Mouse (Mus musculus): Measurements from ENCODE around the gene Klhl29. TPM values are rescaled to one million over a fixed set of nuclear protein-coding genes. Genes with fewer than 3 reads are reported as not detected.

Klhl29 gene
- total RNA-seq, 2 experiments from 2014 or later, result 0.49 to 0.55 TPM

DNA sequence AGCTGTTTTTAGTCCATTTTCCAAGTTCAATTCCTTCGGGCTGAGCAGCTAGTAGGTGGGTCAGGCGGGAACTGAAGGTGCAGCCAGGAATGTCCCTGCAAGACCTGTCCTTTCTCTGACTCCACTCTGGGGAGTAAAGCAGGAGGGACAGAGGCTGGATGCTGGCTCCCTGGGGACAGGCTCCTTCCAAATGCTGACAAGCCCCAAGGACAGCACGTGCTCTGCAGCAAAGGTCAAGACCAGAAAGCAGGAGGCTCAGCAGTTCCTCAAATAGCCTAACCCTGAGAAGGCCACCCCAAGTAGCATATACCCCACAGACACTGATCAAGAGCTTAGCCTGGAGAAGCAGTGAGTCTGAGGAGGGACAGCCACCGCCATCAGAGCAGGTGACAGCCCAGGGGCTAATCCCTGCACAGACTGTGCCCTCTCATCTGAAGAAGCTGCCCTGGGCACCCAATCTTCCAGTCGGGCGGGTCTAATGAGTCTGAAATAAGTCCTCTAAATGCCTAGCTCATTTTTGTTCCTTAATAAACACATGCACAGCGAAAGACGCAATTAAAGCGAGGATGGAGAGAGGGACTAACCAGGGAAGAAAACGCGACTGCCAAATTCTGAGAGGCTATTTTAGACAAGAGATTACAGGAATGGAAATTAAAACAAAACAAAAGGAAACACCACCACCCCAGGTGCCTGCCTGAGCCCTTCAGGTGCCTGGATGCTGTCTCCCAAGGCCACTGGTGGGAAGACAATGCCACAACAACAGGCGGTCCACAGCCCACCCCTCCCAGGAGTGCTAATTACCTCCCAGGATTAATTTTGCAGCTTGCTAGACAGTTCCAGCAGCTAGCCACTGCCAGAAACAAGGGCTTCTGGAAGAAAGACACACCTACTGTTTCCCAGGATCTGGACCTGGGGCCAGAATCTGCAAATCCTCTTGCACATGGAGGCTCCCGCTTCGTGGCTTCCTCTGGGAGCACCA, 148.5 kb downstream of the Klhl29 start:
- intact Hi-C loops (cut with DNase I), result no loop called here
- no peak for DNase-seq

GRCm38 (mm10) chr12:5223595-5223994, 151.9 kb downstream of the Klhl29 start:
- intact Hi-C loops (cut with DNase I), result no loop called here
- no peak for DNase-seq

DNA sequence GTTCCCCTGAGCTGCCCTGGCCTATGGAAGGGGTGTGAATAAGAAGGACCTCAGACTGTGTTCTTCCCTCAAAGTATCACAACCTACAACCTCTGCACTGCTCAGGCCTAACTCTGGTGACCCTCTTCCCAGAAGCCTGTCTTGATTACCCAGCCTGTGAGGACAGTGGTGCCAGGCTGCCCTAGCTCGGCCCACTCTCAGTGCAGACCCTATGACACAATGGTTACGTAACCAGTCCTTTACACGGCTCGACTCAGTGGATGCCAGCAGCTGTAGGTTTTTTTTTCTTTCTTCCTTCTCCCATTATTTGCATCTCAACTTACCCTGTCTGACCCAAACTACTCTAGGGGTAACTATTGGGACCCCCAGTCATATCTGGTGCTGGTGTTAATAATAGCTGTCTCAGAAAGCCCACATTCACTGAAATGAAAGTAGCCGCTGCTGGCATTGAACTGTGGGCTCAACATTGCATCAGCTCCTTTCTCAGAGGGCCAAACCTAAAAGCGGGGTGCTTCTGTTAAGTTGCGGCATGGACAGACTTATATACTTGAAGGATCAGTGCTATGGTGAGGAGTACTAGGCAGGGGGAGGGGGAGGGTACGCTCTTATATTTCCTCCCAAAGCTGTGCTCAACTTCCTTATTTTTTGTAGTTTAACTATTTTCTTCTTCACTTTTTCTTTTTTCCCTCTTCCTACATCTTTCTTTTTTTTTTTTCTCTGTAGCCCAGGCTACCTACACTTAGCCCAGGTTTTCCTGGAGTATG, 152.9 kb downstream of the Klhl29 start:
- no peak for DNase-seq
- intact Hi-C loops (cut with DNase I), result no loop called here

GRCm38 (mm10) chr12:5219913-5220575, 155.4 kb downstream of the Klhl29 start:
- intact Hi-C loops (cut with DNase I), result no loop called here
- DNase-seq, result peak in 1 of 2 experiments; percentile 26

DNA sequence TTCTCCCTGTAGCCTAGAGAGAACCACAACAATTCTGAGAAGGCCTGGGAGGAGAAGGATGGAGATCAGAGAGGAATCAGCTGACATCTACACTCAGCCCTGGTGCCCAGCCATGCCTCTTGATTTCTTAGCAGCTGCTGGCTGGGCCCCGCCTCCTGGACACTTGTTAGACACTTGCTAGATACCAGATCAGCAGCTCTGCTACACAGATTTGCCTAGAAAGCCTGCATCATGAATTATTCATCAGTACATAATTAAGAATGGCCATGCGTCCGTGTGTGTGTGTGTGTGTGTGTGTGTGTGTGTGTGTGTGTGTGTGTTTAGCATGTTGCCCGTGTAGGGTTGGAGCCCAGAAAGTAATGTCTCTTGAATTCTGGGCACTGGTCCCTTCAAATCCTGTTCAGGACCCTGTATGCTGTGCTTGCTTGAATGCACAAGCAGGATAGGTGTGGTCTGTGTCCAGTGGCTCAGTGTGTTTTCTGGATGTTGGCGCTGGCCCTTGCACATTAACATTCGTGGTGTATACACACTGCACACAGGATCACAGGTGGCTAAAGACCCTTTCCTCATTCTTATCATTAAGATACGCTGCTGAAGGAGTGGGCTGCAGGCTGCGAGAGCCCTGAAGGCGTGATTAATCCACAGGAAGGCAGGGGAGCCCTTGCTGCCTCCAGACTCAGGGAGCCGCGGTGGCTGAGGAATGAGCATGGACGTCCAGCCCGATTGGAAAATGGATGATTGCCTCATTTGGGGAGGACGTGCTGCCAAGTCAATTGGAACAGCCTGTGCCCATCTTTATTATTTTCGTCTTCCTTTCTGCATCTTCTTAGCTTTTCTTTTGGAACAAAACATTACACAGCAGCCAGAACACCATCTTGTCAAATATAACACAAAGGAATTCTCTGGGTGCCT, 159.4 kb downstream of the Klhl29 start:
- no peak for DNase-seq
- intact Hi-C loops (cut with DNase I), result no loop called here

DNA sequence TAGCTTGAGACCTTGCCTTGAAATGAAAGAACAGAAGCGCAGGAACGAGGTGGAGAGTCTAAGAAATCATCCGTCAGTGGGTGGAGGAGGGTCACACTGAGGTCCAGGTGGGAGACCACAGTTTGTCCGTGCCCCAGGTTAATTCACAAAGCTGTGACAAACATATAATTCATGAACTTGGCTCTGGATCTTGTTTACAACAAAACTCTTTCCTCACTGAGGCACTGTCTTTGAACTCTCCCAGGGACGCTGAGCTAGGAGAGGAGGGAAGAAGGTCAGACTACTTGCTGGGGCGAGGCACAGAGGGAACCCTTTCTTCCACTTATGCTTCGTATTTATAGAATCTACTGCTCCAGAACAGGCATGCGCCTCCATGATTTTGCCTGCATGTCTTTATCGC, 161.2 kb downstream of the Klhl29 start:
- DNase-seq, result no peak
- intact Hi-C loops (cut with DNase I), result no loop called here

GRCm38 (mm10) chr12:5213339-5214104, 162.0 kb downstream of the Klhl29 start:
- intact Hi-C loops (cut with DNase I), result no loop called here
- DNase-seq, result peak; percentile 37 to 73

- no peak for DNase-seq
- intact Hi-C loops (cut with DNase I), result no loop called here
Observed at GRCm38 (mm10) chr12:5211884-5212283, 163.6 kb downstream of the Klhl29 start.

- intact Hi-C loops (cut with DNase I), result no loop called here
- DNase-seq, result no peak
Observed at GRCm38 (mm10) chr12:5210786-5211185, 164.7 kb downstream of the Klhl29 start.

DNA sequence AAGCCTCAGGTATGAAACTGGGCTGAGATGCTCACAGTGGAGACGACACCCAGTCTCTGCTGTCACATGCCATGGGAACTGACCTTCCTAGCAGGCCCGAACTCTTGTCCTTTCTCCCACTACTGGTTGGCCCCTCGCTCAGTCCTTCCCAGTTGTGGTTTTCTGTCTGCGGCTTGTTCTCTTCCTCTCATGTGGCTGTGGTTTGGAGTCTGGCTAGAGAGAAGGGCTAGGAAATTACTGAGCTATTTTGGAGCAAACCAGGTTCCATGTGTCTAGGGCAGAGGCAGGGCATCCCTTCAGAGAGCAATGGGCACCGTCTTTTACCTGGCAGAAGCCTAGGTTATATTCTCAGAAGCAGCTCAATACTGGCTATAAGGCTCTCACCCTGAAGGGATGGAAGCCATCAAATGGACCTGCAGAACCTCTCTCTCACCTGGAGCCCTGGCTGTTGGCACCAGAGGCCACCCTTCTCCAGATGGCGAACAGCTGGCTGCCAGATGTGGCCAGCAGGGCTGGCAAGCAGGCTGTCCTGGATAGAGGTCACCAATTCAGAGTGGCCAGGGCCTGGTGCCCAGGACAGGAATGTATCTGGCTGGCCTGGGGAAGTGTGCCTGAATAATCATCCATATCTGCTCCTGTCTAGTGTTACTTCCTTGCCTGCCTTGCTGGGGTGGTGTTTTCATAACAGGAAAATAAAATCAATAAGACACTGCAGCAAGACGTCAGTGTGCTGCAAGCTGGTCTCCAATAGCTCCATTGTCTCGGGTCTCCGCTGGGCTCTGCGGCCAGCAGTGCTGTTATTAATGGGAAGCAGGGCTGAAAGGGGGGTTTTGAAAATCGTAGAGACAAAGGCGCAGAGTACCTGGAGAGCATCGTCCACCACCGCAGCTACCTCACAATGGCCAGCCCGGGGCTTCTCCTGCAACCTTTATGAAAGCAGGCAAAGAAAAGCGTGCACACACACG, 167.3 kb downstream of the Klhl29 start:
- peak in 1 of 2 experiments; percentile 46 for DNase-seq
- intact Hi-C loops (cut with DNase I), result no loop called here

GRCm38 (mm10) chr12:5207172-5207571, 168.3 kb downstream of the Klhl29 start:
- intact Hi-C loops (cut with DNase I), result no loop called here
- no peak for DNase-seq

- no peak for DNase-seq
- intact Hi-C loops (cut with DNase I), result no loop called here
Observed at GRCm38 (mm10) chr12:5204071-5204840, 171.2 kb downstream of the Klhl29 start.

DNA sequence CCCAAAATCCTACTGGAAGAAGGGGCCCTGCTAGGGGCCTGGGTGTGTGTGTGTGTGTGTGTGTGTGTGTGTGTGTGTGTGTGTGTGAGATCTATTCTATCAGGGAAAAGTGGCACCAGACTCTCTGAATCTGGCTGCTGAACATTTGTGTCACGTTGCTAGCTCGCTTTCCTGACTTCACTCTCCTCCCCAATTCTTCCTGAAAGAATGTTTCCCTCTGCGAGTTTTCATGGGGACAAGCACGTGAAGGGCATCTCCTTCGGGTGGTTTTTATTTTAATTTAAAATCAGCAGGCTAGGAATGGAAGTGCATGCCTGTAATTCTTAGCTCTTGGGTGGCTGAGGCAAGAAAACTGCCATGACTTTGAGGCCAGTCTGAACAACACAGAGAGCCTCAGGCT, 172.1 kb downstream of the Klhl29 start:
- DNase-seq, result no peak
- intact Hi-C loops (cut with DNase I), result no loop called here

DNA sequence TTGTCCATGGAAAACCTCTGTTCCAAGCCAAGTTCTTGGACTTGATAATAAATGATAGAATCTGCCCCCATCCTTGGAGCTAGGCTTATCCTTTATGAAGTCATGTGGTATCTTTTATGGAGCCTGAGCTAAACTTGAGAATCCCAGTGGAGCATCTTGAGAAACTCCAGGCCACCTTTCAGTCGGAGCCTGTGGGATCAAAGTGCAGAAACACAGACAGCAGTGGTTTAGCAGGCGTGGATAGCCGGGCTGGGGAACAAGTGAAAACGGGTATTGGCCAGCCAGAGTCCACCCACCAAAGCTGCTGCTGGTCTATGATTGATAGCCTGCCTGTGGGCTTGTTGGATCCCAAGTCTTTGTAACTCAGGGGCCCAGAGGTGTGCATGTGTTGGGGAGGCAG, 177.2 kb downstream of the Klhl29 start:
- intact Hi-C loops (cut with DNase I), result no loop called here

DNA sequence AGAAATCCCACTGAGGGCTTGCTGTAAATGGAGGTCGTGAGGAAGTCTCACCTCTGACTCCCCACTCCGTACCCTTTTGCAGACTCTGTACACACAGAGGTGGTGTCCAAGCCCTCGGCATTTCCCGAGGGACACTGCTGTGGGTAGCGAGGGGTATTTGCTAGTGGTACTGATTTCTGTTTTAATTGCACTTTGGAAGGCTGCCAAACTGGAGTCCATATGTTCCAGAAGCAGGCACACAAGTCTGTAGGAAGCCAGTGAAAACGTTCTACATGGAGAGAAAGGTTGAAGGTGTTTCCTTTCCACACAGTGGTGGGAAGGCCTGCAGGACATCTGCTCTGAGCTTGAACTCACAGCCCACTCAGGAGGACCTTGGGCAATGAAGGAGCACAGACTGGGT, 181.3 kb downstream of the Klhl29 start:
- intact Hi-C loops (cut with DNase I), result no loop called here
- DNase-seq, result no peak

More for the DNA sequence above, 177.2 kb downstream of the Klhl29 start:
- no peak for DNase-seq

DNA sequence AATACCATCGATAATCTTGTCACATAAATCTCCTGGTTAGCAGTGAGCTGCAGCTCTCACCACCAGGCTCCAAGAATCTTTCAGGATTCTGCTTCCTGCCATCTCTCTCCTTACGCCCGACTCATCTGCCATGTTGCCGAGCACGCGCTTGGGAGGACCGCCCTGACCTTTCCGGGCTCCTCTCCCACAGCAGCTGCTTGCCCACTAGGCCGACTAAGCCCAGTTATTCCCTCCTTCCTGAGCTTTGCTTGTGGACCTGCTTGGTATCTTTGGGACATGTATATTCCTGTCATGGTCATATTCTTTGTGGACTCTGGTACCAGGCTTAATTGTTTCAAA, 183.1 kb downstream of the Klhl29 start:
- DNase-seq, result no peak
- intact Hi-C loops (cut with DNase I), result no loop called here

DNA sequence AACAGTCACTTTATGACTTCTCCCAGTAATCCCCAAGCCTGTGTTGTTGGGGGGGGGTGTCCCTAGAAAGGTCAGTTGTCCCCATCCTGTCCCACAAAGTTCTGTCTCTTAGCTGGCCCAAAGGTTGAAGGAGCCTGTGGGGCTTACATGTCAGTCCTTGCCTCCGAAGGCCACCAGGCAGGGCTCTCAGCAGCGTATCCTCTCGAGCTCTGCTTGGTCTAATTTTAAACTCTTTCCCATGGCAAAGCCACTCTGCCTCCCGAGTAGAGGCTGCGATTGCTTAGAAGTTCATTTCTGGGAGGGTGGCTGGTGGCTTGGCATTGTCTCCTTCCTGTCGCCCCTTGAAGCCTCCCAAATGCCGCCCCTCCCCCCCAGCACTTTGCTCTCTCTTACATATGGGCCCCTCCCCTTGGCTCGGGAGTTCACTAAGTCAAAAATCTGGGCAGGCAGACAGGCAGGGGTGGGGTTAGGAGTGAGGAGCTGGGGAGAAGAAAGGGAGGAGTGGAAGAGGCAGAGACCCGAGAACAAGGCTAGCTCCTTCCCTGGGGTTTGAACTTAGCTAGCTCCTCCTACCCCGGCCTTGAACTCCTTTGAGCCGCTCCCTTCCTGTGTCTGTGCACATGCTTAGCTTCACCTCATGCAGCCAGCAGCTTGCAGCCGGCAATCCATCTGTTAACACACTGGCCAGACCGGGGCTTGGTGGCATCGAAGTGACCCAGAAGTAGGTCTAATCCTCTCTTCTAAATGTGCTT, 183.7 kb downstream of the Klhl29 start:
- intact Hi-C loops (cut with DNase I), result no loop called here
- DNase-seq, result peak; percentile 70 to 76

Measured in heart, postnatal 14 days (tissue).